Mouse (Mus musculus) hematopoietic stem cell, adult 5-6 weeks (primary cell): ENCODE measurements around the gene Tuba1b. TPM values are rescaled to one million over a fixed set of nuclear protein-coding genes. Genes with fewer than 3 reads are reported as not detected.

Source experiments
- total RNA-seq: library from RNA; stranded (forward); fragments of 172-1452, 232-1000 nt; gene quantifications from 2 replicates; pipeline ENCODE4 v1.2.3, GENCODE M21; 2017

The Tuba1b gene
- total RNA-seq, 1 experiment from 2014 or later: 707 TPM

Other genes starting within 250 kb of the Tuba1b start
- 0.19 TPM in 1 of 2 replicates, not detected in the other for gene Ccdc65, start 226.4 kb downstream of the Tuba1b start, total RNA-seq
- 5.9 and 11.3 TPM in 2 replicates for gene Fkbp11, start 206.4 kb downstream of the Tuba1b start, total RNA-seq
- 36.0 and 38.6 TPM in 2 replicates for gene Arf3, start 171.4 kb downstream of the Tuba1b start, total RNA-seq
- 1.4 and 1.8 TPM in 2 replicates for gene Wnt10b, start 156.4 kb downstream of the Tuba1b start, total RNA-seq
- gene Wnt1, start 144.7 kb downstream of the Tuba1b start, total RNA-seq: not detected in 2 replicates
- 0.15 and 0.63 TPM in 2 replicates for gene Ddn, start 125.1 kb downstream of the Tuba1b start, total RNA-seq
- gene Prkag1, start 103.0 kb downstream of the Tuba1b start, total RNA-seq: 70.7 and 115 TPM in 2 replicates
- 33.0 and 45.0 TPM in 2 replicates for gene Kmt2d, start 63.4 kb downstream of the Tuba1b start, total RNA-seq
- 6.2 and 14.7 TPM in 2 replicates for gene Rhebl1, start 40.0 kb downstream of the Tuba1b start, total RNA-seq
- 0.13 TPM in 1 of 2 replicates, not detected in the other for gene Dhh, start 36.0 kb downstream of the Tuba1b start, total RNA-seq
- 8.7 and 21.2 TPM in 2 replicates for gene Lmbr1l, start 16.3 kb downstream of the Tuba1b start, total RNA-seq
- 12.9 TPM in 1 of 2 replicates, not detected in the other for gene Gm49450, start 19.0 kb upstream of the Tuba1b start, total RNA-seq
- gene Tuba1a, start 19.1 kb upstream of the Tuba1b start, total RNA-seq: 35.1 and 40.0 TPM in 2 replicates
- 58.2 and 65.1 TPM in 2 replicates for gene Tuba1c, start 95.3 kb upstream of the Tuba1b start, total RNA-seq
- not detected in 2 replicates for gene Prph, start 120.6 kb upstream of the Tuba1b start, total RNA-seq
- 13.4 and 15.9 TPM in 2 replicates for gene Troap, start 140.0 kb upstream of the Tuba1b start, total RNA-seq
- gene C1ql4, start 153.3 kb upstream of the Tuba1b start, total RNA-seq: not detected in 2 replicates
- not detected in 2 replicates for gene Dnajc22, start 158.6 kb upstream of the Tuba1b start, total RNA-seq
- 0.25 TPM in 1 of 2 replicates, not detected in the other for gene Spats2, start 191.4 kb upstream of the Tuba1b start, total RNA-seq